Mouse (Mus musculus): ENCODE data around the gene Inpp5k. TPM values are rescaled to one million over a fixed set of nuclear protein-coding genes. Genes with fewer than 3 reads are reported as not detected.

Inpp5k gene
- polyA plus RNA-seq, 1 experiment from 2014 or later, result 20.6 TPM

DNA sequence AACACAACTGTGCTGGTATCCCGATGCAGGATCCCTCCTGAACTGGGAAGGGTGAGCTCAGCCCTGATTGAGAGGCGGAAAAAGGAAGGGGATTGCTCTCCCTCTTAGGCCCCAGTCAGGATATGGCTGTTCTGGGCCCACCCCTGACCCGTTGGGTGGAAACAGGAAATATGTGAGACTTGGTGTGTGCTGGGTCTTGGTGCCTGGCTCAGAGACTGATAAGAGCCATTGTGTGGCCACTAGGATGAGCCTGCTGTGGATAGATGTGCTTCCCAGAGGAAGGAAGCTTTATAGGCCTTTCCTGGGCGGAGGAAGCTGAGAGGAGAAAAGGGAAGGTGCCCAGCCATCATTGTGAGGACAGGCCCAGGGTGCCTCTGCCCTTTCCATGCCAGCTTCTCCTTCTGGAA is 18.4 kb downstream of the Inpp5k start:
- WGBS, result 64% methylated on average over 4 of the region's 4 CpGs
- Histone ChIP-seq H3K4me3 (replicated peaks; ENCODE audit: low read length) (no peak overlapping the region), H3K27ac (ENCODE audit: low read length) (peak overlapping the region; percentile 53), H3K4me2 (ENCODE audit: low read depth, low read length) (no peak overlapping the region), H3K36me3 (ENCODE audit: control insufficient read depth, insufficient read depth, low read length) (no peaks in the 10 kb centered on the region), H3K9me3 (replicated peaks; ENCODE audit: control insufficient read depth, low read length) (no peaks in the 10 kb centered on the region), H3K4me1 (ENCODE audit: control insufficient read depth, insufficient read depth, low read length) (peaks cover 30% of the 10 kb centered on the region), H3K9ac (ENCODE audit: low read length) (no peak overlapping the region), H3K27me3 (ENCODE audit: control insufficient read depth, insufficient read depth, low read length) (no peaks in the 10 kb centered on the region)
- ATAC-seq (ENCODE audit: insufficient read depth, low FRiP score), result no peak

DNA sequence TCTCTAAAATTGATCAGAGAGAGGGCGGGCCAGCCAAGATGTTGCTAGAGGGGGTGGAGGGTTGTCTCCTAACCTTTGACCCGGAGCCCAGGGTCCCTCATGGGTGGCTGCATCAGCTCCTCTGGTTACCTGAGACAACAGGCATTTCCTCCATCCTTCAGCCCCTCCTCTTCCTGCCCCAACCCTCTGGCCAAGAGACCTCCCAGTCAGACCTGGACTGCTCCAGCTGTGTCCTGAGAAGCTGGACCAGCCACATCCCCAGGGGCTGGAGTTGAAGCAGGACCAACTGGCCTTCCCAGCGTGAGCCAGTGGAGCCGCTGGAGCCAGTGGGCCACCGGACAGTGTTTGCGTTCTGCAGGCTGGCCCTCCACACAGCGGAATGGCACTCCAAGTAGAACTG is 19.5 kb downstream of the Inpp5k start, which contains the start of gene Myo1c:
TSS of gene Myo1c (plus strand) at position 194 of the 400 bp plus-strand sequence.
- 75% methylated on average over 7 of the region's 7 CpGs for WGBS
- Histone ChIP-seq H3K27me3 (ENCODE audit: control insufficient read depth, insufficient read depth, low read length) (no peaks in the 10 kb centered on the region), H3K9me3 (replicated peaks; ENCODE audit: control insufficient read depth, low read length) (no peaks in the 10 kb centered on the region), H3K36me3 (ENCODE audit: control insufficient read depth, insufficient read depth, low read length) (no peaks in the 10 kb centered on the region), H3K4me1 (ENCODE audit: control insufficient read depth, insufficient read depth, low read length) (peaks cover 41% of the 10 kb centered on the region), H3K9ac (ENCODE audit: low read length) (peak within 1 kb of the TSS; percentile 92), H3K4me3 (replicated peaks; ENCODE audit: low read length) (peak within 1 kb of the TSS; percentile 80), H3K4me2 (ENCODE audit: low read depth, low read length) (peak within 1 kb of the TSS; percentile 84), H3K27ac (ENCODE audit: low read length) (peak within 1 kb of the TSS; percentile 97)
- no peak for ATAC-seq (ENCODE audit: insufficient read depth, low FRiP score)

DNA sequence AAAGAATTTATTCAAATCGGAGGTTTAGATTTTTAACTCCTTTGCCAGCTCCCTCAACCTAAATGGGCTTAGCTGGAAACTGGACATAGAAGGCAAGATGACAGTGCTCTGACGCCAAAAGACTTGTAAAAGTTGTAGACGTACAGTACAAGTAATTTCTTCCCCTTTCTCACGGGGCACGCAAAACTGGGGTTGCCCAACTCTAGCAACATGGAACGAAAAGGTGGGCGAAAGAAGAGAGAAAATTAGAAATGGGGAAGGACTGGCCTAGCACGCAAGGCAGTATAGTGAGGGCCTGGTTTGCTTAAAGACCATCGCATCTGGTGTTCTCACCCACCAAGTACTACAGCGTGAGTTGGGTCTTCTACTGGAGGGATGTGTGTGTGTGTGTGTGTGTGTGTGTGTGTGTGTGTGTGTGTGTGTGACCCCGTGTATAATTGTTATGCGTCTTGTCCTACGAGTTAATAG is 20.2 kb downstream of the Inpp5k start:
- Histone ChIP-seq H3K9me3 (replicated peaks; ENCODE audit: control insufficient read depth, low read length) (no peaks in the 10 kb centered on the region), H3K4me3 (replicated peaks; ENCODE audit: low read length) (peak overlapping the region; percentile 80), H3K4me1 (ENCODE audit: control insufficient read depth, insufficient read depth, low read length) (peaks cover 42% of the 10 kb centered on the region), H3K27ac (ENCODE audit: low read length) (peak overlapping the region; percentile 97), H3K4me2 (ENCODE audit: low read depth, low read length) (peak overlapping the region; percentile 84), H3K27me3 (ENCODE audit: control insufficient read depth, insufficient read depth, low read length) (no peaks in the 10 kb centered on the region), H3K9ac (ENCODE audit: low read length) (peak overlapping the region; percentile 92), H3K36me3 (ENCODE audit: control insufficient read depth, insufficient read depth, low read length) (no peaks in the 10 kb centered on the region)
- 44% methylated on average over 13 of the region's 13 CpGs for WGBS
- no peak for ATAC-seq (ENCODE audit: insufficient read depth, low FRiP score)

DNA sequence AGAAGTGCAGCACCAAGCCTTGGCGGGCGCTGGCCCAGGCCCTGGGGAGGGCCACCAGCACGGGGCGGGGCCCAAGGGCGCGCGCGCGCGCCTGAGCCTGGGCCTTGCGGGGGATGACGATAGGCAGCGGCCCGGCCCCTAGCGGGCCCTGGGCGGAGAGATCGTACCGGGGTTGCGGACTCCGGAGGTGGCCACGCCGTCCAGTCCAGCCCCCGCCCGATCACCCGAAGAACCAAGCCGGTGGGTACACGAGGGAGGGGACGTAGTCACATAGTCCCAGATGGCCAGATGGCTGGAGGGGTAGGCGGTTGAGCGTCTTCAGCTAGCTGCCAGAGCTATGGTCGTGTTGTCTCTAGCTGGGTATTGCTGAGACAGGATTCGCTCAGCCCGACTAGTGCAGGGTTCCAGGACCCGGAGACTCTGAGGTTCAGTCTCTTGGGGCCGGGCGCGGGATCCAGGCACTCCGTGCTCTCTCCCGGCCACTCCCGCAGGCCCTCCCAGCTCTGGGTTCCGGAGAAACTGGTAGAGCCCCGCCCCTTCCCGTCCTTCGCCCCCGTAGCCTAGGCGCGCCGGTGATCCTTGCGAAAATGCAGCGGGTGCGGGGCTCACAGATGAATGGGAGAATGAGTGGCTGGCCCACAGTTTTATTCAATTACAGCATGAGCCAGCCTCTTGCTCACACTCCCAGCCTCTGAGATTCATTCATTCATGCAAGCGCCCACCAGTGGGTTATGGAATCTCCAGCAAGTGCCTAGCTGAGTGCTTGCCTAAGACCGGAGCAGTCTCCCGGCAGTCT is 20.8 kb downstream of the Inpp5k start:
- WGBS, result under 1% methylated on average over 54 of the region's 54 CpGs
- Histone ChIP-seq H3K9me3 (replicated peaks; ENCODE audit: control insufficient read depth, low read length) (no peaks in the 10 kb centered on the region), H3K4me2 (ENCODE audit: low read depth, low read length) (peak overlapping the region; percentile 84), H3K27me3 (ENCODE audit: control insufficient read depth, insufficient read depth, low read length) (no peaks in the 10 kb centered on the region), H3K4me3 (replicated peaks; ENCODE audit: low read length) (peak overlapping the region; percentile 80), H3K9ac (ENCODE audit: low read length) (peak overlapping the region; percentile 92), H3K4me1 (ENCODE audit: control insufficient read depth, insufficient read depth, low read length) (peaks cover 45% of the 10 kb centered on the region), H3K36me3 (ENCODE audit: control insufficient read depth, insufficient read depth, low read length) (no peaks in the 10 kb centered on the region), H3K27ac (ENCODE audit: low read length) (peak overlapping the region; percentile 97)
- peak; percentile 78 for ATAC-seq (ENCODE audit: insufficient read depth, low FRiP score)

DNA sequence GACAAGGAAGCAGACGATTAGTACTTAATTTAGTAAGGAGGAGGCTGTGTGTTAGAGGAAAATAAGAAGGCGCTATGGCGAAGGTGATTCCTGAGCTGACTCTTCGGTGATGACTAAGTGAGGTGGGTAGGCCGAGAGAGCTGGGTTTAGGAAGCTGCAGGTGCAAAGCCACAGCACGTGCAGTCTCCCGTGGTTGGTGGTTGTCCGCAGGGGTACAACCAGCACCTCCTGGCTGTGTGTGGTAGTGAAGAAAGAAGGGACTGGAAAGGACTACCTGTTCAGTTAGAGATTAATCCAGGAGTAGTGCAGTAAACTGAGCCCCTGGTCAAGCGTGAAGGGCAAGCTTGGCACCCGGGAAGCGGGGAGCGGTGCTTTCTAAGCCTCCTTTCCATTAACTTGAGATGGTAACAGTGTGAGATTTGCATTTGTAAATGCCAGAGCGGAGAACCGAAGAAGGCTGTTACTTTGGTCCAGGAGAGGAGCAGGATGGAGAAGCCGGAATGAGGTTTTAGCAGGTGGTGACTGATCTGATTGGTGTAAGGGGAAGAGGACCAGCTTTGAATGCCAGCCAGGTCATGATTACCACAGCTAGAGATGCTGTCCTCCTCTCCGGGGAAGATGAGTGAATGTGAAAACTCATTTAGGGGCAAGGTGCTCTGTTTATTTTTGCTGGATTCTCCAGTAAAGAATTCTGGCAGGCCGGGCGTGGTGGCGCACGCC is 21.6 kb downstream of the Inpp5k start:
- no peaks in the 10 kb centered on the region for H3K27me3 ChIP-seq (ENCODE audit: control insufficient read depth, insufficient read depth, low read length)
- H3K4me3 ChIP-seq (replicated peaks; ENCODE audit: low read length), result peak overlapping the region; percentile 80
- peaks cover 51% of the 10 kb centered on the region for H3K4me1 ChIP-seq (ENCODE audit: control insufficient read depth, insufficient read depth, low read length)
- 31% methylated on average over 20 of the region's 20 CpGs for WGBS
- H3K9me3 ChIP-seq (replicated peaks; ENCODE audit: control insufficient read depth, low read length), result no peaks in the 10 kb centered on the region
- H3K9ac ChIP-seq (ENCODE audit: low read length), result peak overlapping the region; percentile 92
- H3K36me3 ChIP-seq (ENCODE audit: control insufficient read depth, insufficient read depth, low read length), result no peaks in the 10 kb centered on the region
- H3K4me2 ChIP-seq (ENCODE audit: low read depth, low read length), result peak overlapping the region; percentile 84
- ATAC-seq (ENCODE audit: insufficient read depth, low FRiP score), result no peak
- peak overlapping the region; percentile 97 for H3K27ac ChIP-seq (ENCODE audit: low read length)

DNA sequence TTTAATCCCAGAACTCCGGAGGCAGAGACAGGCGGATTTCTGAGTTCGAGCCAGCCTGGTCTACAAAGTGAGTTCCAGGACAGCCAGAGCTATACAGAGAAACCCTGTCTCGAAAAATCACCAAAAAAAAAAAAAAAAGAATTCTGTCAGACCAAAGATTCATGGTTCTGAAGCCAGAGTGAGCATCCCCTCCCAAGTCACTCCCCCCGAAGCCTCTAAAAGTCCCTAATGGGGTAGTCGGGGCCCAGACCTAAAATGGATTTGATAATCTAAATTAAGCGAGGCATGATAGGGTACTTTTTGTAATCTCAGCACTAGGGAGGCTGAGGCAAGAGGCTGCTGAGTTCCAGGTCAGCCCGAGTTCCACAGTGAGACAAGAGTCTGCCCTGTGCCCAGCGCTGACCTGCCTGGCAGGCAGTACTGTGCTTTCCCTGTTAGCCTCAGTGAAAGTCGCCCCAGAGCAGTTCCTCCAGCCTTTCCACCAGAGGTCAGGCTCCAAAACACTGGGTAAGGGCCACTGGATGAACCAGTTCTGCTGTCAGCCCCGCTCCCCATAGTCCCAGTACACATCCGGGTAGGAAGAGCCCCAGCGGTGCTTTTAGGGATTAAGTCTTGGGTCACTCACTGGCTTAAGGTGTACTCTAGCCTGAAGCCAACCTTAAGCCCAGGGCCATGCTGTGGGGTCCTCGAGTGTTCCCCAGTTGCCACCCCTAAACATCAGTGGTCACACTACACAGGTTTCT is 22.3 kb downstream of the Inpp5k start:
- H3K4me1 ChIP-seq (ENCODE audit: control insufficient read depth, insufficient read depth, low read length), result peaks cover 51% of the 10 kb centered on the region
- H3K9me3 ChIP-seq (replicated peaks; ENCODE audit: control insufficient read depth, low read length), result no peaks in the 10 kb centered on the region
- no peak for ATAC-seq (ENCODE audit: insufficient read depth, low FRiP score)
- peak overlapping the region; percentile 91 for H3K27ac ChIP-seq (ENCODE audit: low read length)
- H3K36me3 ChIP-seq (ENCODE audit: control insufficient read depth, insufficient read depth, low read length), result no peaks in the 10 kb centered on the region
- peak overlapping the region; percentile 87 for H3K4me2 ChIP-seq (ENCODE audit: low read depth, low read length)
- 35% methylated on average over 14 of the region's 14 CpGs for WGBS
- H3K9ac ChIP-seq (ENCODE audit: low read length), result peak overlapping the region; percentile 78
- peak overlapping the region; percentile 63 for H3K4me3 ChIP-seq (replicated peaks; ENCODE audit: low read length)
- no peaks in the 10 kb centered on the region for H3K27me3 ChIP-seq (ENCODE audit: control insufficient read depth, insufficient read depth, low read length)

DNA sequence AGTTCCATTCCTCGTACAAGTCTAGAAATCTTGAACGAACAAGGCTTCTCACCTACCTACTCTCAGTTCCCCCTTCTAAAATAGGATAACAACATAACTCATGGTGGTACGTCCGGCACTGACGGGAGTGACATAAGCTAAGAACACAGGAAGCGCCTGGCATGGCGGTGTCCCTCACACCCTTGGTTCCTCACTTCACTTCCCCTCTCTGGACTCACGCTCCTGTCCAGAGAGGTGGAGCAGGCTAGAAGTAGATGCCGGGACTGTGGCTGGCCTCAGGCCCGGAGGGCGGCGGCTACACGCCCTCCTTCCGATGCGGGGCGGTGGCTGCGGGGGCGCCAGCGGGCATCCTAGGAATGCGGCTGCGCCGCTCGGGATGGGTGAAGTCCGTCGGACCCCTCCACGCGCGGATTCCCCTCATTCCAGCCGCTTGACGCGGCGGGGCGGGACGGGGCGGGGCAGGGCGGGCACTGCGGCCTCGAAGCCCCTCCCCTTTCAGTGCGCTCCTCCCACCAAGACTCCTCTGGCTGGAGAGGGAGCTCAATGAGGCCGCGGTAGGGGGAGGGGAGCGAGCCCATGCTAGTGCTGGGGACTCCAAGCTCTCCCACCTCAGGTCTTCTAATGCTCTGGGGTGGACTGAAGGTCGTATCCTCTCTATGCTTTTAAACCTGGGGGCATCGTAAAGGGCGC is 23.1 kb downstream of the Inpp5k start:
- peaks cover 51% of the 10 kb centered on the region for H3K4me1 ChIP-seq (ENCODE audit: control insufficient read depth, insufficient read depth, low read length)
- WGBS, result 1% methylated on average over 37 of the region's 45 CpGs

DNA sequence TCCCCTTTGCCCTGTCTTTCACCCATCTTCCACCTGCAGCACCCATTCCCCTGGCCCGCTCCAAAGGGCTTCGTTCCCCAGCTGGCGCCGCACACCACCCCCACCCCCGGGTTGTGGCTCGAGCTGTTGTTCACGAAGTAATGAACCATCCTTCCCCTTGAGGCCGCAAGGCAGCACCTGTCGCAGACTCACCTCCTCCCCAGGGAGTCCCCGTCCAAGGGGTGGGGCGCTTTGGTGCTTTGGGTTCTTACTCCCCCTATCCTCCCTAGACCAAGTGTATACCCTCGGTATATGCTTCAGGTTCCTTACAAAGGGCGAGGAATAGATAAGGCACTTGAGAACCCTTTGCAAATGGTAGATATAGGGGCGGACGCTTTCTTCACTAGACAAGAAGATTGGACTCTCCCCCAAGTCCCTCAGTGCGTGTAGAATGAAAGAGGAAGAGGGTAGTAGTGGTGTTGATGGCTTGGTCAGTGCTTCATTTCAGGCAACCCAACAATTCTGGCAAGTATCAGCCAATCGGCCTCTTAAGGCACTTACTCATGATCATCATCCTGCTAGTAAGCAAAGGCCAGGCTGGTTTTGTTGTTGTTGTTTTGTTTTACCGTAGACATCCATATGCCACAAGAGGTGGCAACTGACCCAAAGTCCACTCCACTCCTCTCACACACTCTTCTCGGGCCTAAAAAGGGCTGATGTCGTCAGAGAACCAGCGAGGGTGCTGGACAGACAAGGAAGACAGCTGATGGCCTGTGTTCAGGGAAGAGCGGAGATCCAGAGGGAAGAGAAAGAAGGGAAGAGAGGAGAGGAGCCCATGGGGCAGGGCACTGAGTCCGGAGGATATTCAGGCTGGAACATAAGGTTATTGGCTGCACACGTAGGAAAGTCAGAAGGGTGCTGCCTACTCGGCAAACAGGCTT is 23.9 kb downstream of the Inpp5k start:
- H3K27ac ChIP-seq (ENCODE audit: low read length), result peak overlapping the region; percentile 91
- ATAC-seq (ENCODE audit: insufficient read depth, low FRiP score), result no peak
- peak overlapping the region; percentile 87 for H3K4me2 ChIP-seq (ENCODE audit: low read depth, low read length)
- peak overlapping the region; percentile 81 for H3K4me3 ChIP-seq (replicated peaks; ENCODE audit: low read length)
- H3K9me3 ChIP-seq (replicated peaks; ENCODE audit: control insufficient read depth, low read length), result no peaks in the 10 kb centered on the region
- 46% methylated on average over 25 of the region's 25 CpGs for WGBS
- H3K4me1 ChIP-seq (ENCODE audit: control insufficient read depth, insufficient read depth, low read length), result peaks cover 44% of the 10 kb centered on the region
- H3K9ac ChIP-seq (ENCODE audit: low read length), result peak overlapping the region; percentile 90
- no peaks in the 10 kb centered on the region for H3K27me3 ChIP-seq (ENCODE audit: control insufficient read depth, insufficient read depth, low read length)
- H3K36me3 ChIP-seq (ENCODE audit: control insufficient read depth, insufficient read depth, low read length), result no peaks in the 10 kb centered on the region

More for the DNA sequence above, 23.1 kb downstream of the Inpp5k start:
- H3K27ac ChIP-seq (ENCODE audit: low read length), result peak overlapping the region; percentile 91
- H3K9ac ChIP-seq (ENCODE audit: low read length), result peak overlapping the region; percentile 78
- peak overlapping the region; percentile 87 for H3K4me2 ChIP-seq (ENCODE audit: low read depth, low read length)
- H3K4me3 ChIP-seq (replicated peaks; ENCODE audit: low read length), result peak overlapping the region; percentile 63
- no peaks in the 10 kb centered on the region for H3K36me3 ChIP-seq (ENCODE audit: control insufficient read depth, insufficient read depth, low read length)
- no peaks in the 10 kb centered on the region for H3K9me3 ChIP-seq (replicated peaks; ENCODE audit: control insufficient read depth, low read length)
- peak; percentile 70 for ATAC-seq (ENCODE audit: insufficient read depth, low FRiP score)
- H3K27me3 ChIP-seq (ENCODE audit: control insufficient read depth, insufficient read depth, low read length), result no peaks in the 10 kb centered on the region
